Mouse (Mus musculus) lung, adult 18-20 months (tissue): ENCODE results near the gene Slc5a4a.

Experiments used
- DNase-seq, 2 experiments: peaks; one replicate each; pipeline ENCODE4 v3.0.0; 2022; ENCODE audit warnings: mixed read lengths in 2 of 2

Slc5a4a gene

DNA sequence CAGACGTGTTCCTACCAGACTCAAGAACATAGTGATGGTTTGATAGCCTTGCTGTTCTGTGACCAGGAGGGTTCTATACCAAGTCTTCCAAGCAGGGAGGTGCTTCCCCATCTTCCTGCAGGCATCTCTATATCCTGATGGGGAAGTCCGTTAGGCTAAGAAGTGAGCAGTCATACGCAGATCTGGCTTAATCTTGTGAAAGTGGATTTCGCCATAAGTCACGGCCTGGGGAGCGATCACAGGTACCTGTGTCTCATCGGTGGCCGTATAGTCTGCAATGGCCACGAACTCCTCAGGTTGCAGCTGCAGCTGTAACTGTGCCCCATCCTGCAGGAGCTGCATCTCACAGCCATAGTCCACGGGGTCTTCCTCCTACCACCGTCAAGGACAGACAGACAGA lies 78.7 kb downstream of the Slc5a4a start:
- DNase-seq, result no peak

DNA sequence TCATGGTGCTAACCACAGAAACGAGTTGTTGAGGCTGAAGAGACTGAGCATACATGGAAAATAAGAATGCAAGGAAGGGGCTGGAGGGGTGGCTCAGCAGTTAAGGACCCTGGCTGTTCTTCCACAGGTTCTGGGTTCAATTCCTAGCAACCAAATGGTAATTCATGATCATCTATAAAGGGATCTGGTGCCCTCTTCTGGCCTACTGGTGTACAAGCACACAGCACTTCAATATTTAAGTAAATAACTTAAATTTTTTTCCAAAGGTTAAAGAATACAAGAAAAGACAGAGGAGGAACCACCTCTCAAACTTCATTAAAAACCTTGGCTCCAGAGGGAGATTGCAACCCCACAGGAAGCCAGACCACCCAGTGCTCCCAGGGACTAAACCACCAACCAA lies 82.4 kb downstream of the Slc5a4a start:
- DNase-seq, result no peak

DNA sequence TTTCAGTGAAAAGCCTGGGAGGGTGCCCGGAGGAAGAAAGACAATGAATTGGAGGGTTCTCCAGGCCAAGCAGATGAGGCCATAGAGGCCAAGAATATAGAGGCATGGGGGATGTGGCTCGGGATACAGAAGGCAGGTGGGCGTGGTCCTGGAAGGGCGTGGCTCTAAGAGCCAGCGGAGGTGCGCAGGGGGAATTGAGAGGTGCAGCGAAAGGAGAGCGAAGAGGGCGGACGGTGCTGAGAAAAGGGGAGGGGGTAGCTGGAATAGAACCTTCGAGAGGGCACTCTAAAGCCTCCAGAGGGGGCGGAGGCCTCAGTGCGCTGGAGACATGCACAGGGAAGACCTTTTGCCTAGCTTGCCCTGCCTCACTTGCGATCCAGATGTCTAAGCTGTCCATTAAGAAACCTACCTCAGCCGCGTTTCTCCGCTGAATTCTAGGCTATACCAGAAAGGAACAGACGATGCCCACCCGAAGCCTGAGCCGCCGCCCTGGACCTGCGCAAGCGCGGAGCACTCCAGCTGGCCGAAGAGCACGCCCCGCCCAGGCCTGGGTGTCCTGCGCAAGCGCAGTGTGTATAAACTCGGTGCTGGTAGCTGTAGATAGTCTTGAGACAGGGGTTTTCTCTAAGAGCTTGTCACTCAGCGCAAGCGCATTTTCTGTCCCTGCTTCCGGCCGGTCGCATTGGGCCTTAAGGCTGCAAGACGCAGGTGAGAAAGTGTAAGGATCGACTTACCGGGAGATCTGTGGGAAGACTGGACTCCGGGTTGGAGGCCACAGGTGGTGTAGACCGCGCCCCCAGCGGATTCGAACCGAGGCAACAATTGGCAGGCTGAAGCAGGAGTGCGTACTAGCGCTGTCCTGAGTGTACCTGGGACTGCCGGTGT lies 90.3 kb downstream of the Slc5a4a start, which contains the start of gene Prmt2:
TSS of gene Prmt2 (minus strand) at position 525 of the 885 bp plus-strand sequence.
- peak; percentile 92 to 95 for DNase-seq
